16 mouse cellular contexts compared by ENCODE assay signal in genomic region chr10:78086444-78087061, GRCm38 (mm10). TPM values are rescaled to one million over a fixed set of nuclear protein-coding genes. Genes with fewer than 3 reads are reported as not detected.
DNase-seq lines count a peak whose midpoint lies in the region; ATAC-seq and TF ChIP-seq lines count a peak whose summit lies in the region.
"Had no signal": no experiment of that assay in that cellular context is flagged by ENCODE, and none has a peak within 500 bp of the region (broad histone marks: within the 10 kb centered on the region; RNA-seq: fewer than 3 reads in every experiment).

No protein-coding gene starts in this region.

- 0 out of 2 replicates have a peak, but pooled peaks cover 2% of the 10 kb centered on the region for H3K4me1 ChIP-seq in embryonic facial prominence, embryonic 12.5 days
- no peaks in the 10 kb centered on the region for H3K4me1 ChIP-seq in embryonic facial prominence, embryonic 10.5 days
- peaks cover 38% of the 10 kb centered on the region for H3K4me1 ChIP-seq in spleen, adult 2 months (ENCODE audit: control insufficient read depth, insufficient read depth, insufficient read length)
- H3K4me1 ChIP-seq in neural tube, embryonic 15.5 days, result no peaks in the 10 kb centered on the region
- H3K4me1 ChIP-seq: embryonic facial prominence, embryonic 15.5 days; limb, embryonic 13.5 days; midbrain, embryonic 12.5 days had no signal

- no peaks in the 10 kb centered on the region for H3K9me3 ChIP-seq in embryonic facial prominence, embryonic 12.5 days
- H3K9me3 ChIP-seq in embryonic facial prominence, embryonic 10.5 days, result no peaks in the 10 kb centered on the region
- no peaks in the 10 kb centered on the region for H3K9me3 ChIP-seq in neural tube, embryonic 15.5 days (replicated peaks)
- H3K9me3 ChIP-seq: embryonic facial prominence, embryonic 15.5 days; limb, embryonic 13.5 days; midbrain, embryonic 12.5 days had no signal

- no peaks in the 10 kb centered on the region for H3K36me3 ChIP-seq in embryonic facial prominence, embryonic 12.5 days
- no peaks in the 10 kb centered on the region for H3K36me3 ChIP-seq in embryonic facial prominence, embryonic 10.5 days (replicated peaks)
- H3K36me3 ChIP-seq in spleen, adult 2 months (ENCODE audit: control insufficient read depth, insufficient read depth, low read length), result no peaks in the 10 kb centered on the region
- H3K36me3 ChIP-seq in neural tube, embryonic 15.5 days, result no peaks in the 10 kb centered on the region
- H3K36me3 ChIP-seq: embryonic facial prominence, embryonic 15.5 days; limb, embryonic 13.5 days; midbrain, embryonic 12.5 days had no signal

- no peak overlapping the region for H3K4me2 ChIP-seq in embryonic facial prominence, embryonic 12.5 days (replicated peaks)
- no peak overlapping the region for H3K4me2 ChIP-seq in neural tube, embryonic 15.5 days
- H3K4me2 ChIP-seq: embryonic facial prominence, embryonic 15.5 days; limb, embryonic 13.5 days; midbrain, embryonic 12.5 days had no signal

- no peak for TF ChIP-seq CTCF in spleen, adult 2 months (IDR thresholded peaks at IDR 0.05; ENCODE audit: extremely low read depth, insufficient read depth, insufficient read length, insufficient replicate concordance)

- no peak overlapping the region for H3K27ac ChIP-seq in embryonic facial prominence, embryonic 12.5 days
- H3K27ac ChIP-seq in embryonic facial prominence, embryonic 10.5 days (replicated peaks), result no peak overlapping the region
- H3K27ac ChIP-seq in spleen, adult 2 months (ENCODE audit: insufficient read depth, low read length), result peak overlapping the region; percentile 96
- no peak overlapping the region for H3K27ac ChIP-seq in neural tube, embryonic 15.5 days (replicated peaks)
- H3K27ac ChIP-seq: embryonic facial prominence, embryonic 15.5 days; limb, embryonic 13.5 days; midbrain, embryonic 12.5 days had no signal

- H3K27me3 ChIP-seq in embryonic facial prominence, embryonic 12.5 days, result no peaks in the 10 kb centered on the region
- H3K27me3 ChIP-seq in embryonic facial prominence, embryonic 10.5 days (replicated peaks; ENCODE audit: low read depth, poor library complexity, severe bottlenecking), result no peaks in the 10 kb centered on the region
- H3K27me3 ChIP-seq in spleen, adult 2 months (ENCODE audit: control insufficient read depth, insufficient read depth, low read length), result no peaks in the 10 kb centered on the region
- no peaks in the 10 kb centered on the region for H3K27me3 ChIP-seq in neural tube, embryonic 15.5 days (replicated peaks)
- H3K27me3 ChIP-seq: embryonic facial prominence, embryonic 15.5 days; midbrain, embryonic 12.5 days had no signal

- H3K9ac ChIP-seq in embryonic facial prominence, embryonic 12.5 days, result no peak overlapping the region
- H3K9ac ChIP-seq in neural tube, embryonic 15.5 days (replicated peaks), result no peak overlapping the region
- H3K9ac ChIP-seq: embryonic facial prominence, embryonic 15.5 days; limb, embryonic 13.5 days; midbrain, embryonic 12.5 days had no signal

- 81% methylated on average over 10 of the region's 10 CpGs for WGBS in embryonic facial prominence, embryonic 12.5 days
- 83% methylated on average over 10 of the region's 10 CpGs for WGBS in embryonic facial prominence, embryonic 10.5 days
- 11% methylated on average over 10 of the region's 10 CpGs for WGBS in spleen, adult 2 months
- WGBS in neural tube, embryonic 15.5 days, result 88% methylated on average over 10 of the region's 10 CpGs

- no peak for DNase-seq in embryonic facial prominence, embryonic 10.5 days (ENCODE audit: low spot score)
- peak; percentile 23 for DNase-seq in lung, postnatal 36 days
- DNase-seq in lung, adult 18-20 months, result no peak
- peak; percentile 57 to 75 for DNase-seq in spleen, adult 2 months (ENCODE audit: low read depth in 1 of 2, low spot score in 2 of 2)
- DNase-seq in adrenal gland, postnatal 25 days, result no peak
- DNase-seq: adrenal gland, postnatal 36 days; cerebellum, adult 9-10 months; kidney, adult 11 months had no signal

- H3K4me3 ChIP-seq in embryonic facial prominence, embryonic 12.5 days, result no peak overlapping the region
- H3K4me3 ChIP-seq in embryonic facial prominence, embryonic 10.5 days, result no peak overlapping the region
- peak overlapping the region; percentile 35; the same call in 1 of the 2 replicates for H3K4me3 ChIP-seq in spleen, adult 2 months (ENCODE audit: extremely low read depth, insufficient read depth, insufficient read length)
- no peak overlapping the region for H3K4me3 ChIP-seq in neural tube, embryonic 15.5 days (replicated peaks)
- H3K4me3 ChIP-seq: embryonic facial prominence, embryonic 15.5 days; limb, embryonic 13.5 days; midbrain, embryonic 12.5 days had no signal

- no peak for TF ChIP-seq POLR2A in spleen, adult 2 months (IDR thresholded peaks at IDR 0.05; ENCODE audit: low read depth, low read length)

- 0 out of 2 replicates have a peak, but pooled peaks have one; percentile 15 for ATAC-seq in embryonic facial prominence, embryonic 12.5 days (ENCODE audit: insufficient number of reproducible peaks, insufficient read depth, low FRiP score, low TSS enrichment)
- ATAC-seq in hematopoietic stem cell, adult 5-6 weeks (replicated peaks in 1 of 2; ENCODE audit: insufficient read depth in 1 of 2, low FRiP score in 2 of 2, low TSS enrichment in 1 of 2, low read depth in 1 of 2, poor library complexity in 2 of 2, severe bottlenecking in 2 of 2), result peak; percentile 50
- ATAC-seq in neural tube, embryonic 15.5 days (ENCODE audit: low FRiP score), result no peak

RNA-seq across cellular contexts. Expression of gene Icosl, which starts 17.5 kb away (rescaled TPM):
- polyA plus RNA-seq in embryonic facial prominence, embryonic 12.5 days (2016; fragmentation: Nextera tagmentation; extraction: Ambion mirVana), result 2.5 and 2.6 TPM in 2 replicates
- 2.5 and 2.8 TPM in 2 replicates for polyA plus RNA-seq in embryonic facial prominence, embryonic 10.5 days (2016; fragmentation: Nextera tagmentation; extraction: Ambion mirVana)
- 5.1 and 6.8 TPM in 2 replicates for total RNA-seq in hematopoietic stem cell, adult 5-6 weeks (2017)
- polyA plus RNA-seq in spleen, adult 2 months (2012; rRNA removed), result 78.1 and 82.7 TPM in 2 replicates
- 0.81 and 3.0 TPM in 2 replicates for polyA plus RNA-seq in neural tube, embryonic 15.5 days (2015; fragmentation: Nextera tagmentation; extraction: Ambion mirVana)
- total RNA-seq in adrenal gland, postnatal 25 days (2021), result 26.3 and 36.0 TPM in 2 replicates

RNA-seq across cellular contexts. Expression of gene Aire, which starts 43.1 kb away (rescaled TPM):
- 0.17 and 0.42 TPM in 2 replicates for polyA plus RNA-seq in embryonic facial prominence, embryonic 12.5 days (2016; fragmentation: Nextera tagmentation; extraction: Ambion mirVana)
- 0.24 and 0.25 TPM in 2 replicates for polyA plus RNA-seq in embryonic facial prominence, embryonic 10.5 days (2016; fragmentation: Nextera tagmentation; extraction: Ambion mirVana)
- 1.0 and 1.6 TPM in 2 replicates for total RNA-seq in hematopoietic stem cell, adult 5-6 weeks (2017)
- polyA plus RNA-seq in spleen, adult 2 months (2012; rRNA removed), result 4.0 and 4.6 TPM in 2 replicates
- 0.18 and 2.5 TPM in 2 replicates for polyA plus RNA-seq in neural tube, embryonic 15.5 days (2015; fragmentation: Nextera tagmentation; extraction: Ambion mirVana)
- not detected in 2 replicates for total RNA-seq in adrenal gland, postnatal 25 days (2021)
- total RNA-seq: adrenal gland, postnatal 36 days; heart, postnatal 25 days had no signal

RNA-seq across cellular contexts. Expression of gene Dnmt3l, which starts 44.8 kb away (rescaled TPM):
- 0.19 and 0.41 TPM in 2 replicates for polyA plus RNA-seq in embryonic facial prominence, embryonic 12.5 days (2016; fragmentation: Nextera tagmentation; extraction: Ambion mirVana)
- polyA plus RNA-seq in embryonic facial prominence, embryonic 10.5 days (2016; fragmentation: Nextera tagmentation; extraction: Ambion mirVana), result 0.34 TPM in 1 of 2 replicates, not detected in the other
- total RNA-seq in hematopoietic stem cell, adult 5-6 weeks (2017), result 0.75 and 0.94 TPM in 2 replicates
- polyA plus RNA-seq in spleen, adult 2 months (2012; rRNA removed), result 0.08 TPM in 1 of 2 replicates, not detected in the other
- polyA plus RNA-seq in neural tube, embryonic 15.5 days (2015; fragmentation: Nextera tagmentation; extraction: Ambion mirVana), result 0.09 TPM in 1 of 2 replicates, not detected in the other
- total RNA-seq in adrenal gland, postnatal 25 days (2021), result 30.7 and 36.2 TPM in 2 replicates
- total RNA-seq: layer of hippocampus, postnatal 10 days had no signal
- polyA plus RNA-seq: midbrain, embryonic 12.5 days had no signal

Comparison
In these comparisons a context has a peak if more than half of its experiments do, and no peak if none do; other contexts are left out.
1. DNase-seq: peak in lung, postnatal 36 days (single experiment) and spleen, adult 2 months (2 of 2); none in embryonic facial prominence, embryonic 10.5 days (single experiment), lung, adult 18-20 months (0 of 2) and adrenal gland, postnatal 25 days (single experiment).
2. RNA of gene Icosl, which starts 17.5 kb away (polyA plus RNA-seq): 78.1 to 82.7 TPM in spleen, adult 2 months; 2.5 to 2.8 TPM in embryonic facial prominence, embryonic 10.5 days, 2.5 to 2.6 TPM in embryonic facial prominence, embryonic 12.5 days and 0.81 to 3.0 TPM in neural tube, embryonic 15.5 days; every median in the first group is over 10 times any median in the second.